Mouse (Mus musculus) thymus, adult 2 months (tissue): ENCODE results near the gene Lipt1.

ENCODE experiments used
- CTCF ChIP-seq: fragments of 200-500 bp; IDR thresholded peaks from 2 replicates; pipeline ENCODE4 v1.5.1; 2012; ENCODE audit warnings: mild to moderate bottlenecking, control low read depth, low read length, moderate library complexity, borderline replicate concordance; ENCODE audit not compliant: control insufficient read depth, poor library complexity, insufficient read depth; ENCODE audit errors: extremely low read depth
- POLR2A ChIP-seq: fragments of 200-500 bp; IDR thresholded peaks from 2 replicates; pipeline ENCODE4 v1.6.1; 2012; ENCODE audit warnings: mild to moderate bottlenecking, low read length, control low read depth, moderate library complexity; ENCODE audit not compliant: control insufficient read depth, poor library complexity, insufficient read depth; ENCODE audit errors: extremely low read depth

DNA sequence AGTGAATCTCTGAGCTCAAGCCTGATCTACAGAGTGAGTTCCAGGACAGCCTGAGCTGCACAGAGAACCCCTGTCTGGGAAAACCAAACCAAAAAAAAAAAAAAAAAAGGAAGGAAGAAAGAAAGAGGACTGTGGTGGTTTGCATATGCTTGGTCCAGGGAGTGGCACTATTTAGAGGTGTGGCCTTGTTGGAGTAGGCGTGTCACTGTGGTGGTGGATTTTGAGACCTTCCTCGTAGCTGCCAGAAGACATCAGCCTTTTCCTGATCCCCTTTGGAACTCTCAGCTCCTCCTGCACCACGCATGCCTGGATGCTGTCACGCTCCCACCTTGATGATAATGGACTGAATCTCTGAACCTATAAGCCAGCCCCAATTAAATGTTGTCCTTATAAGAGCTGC lies 11.9 kb downstream of the Lipt1 start:
- TF ChIP-seq CTCF (no peak), POLR2A (no peak)
